Mouse (Mus musculus): ENCODE results near the gene Fdx1. TPM values are rescaled to one million over a fixed set of nuclear protein-coding genes. Genes with fewer than 3 reads are reported as not detected.

The Fdx1 gene
- total RNA-seq (2021): 100 to 1,000 TPM in 1 of 2 experiments, 10 to 100 TPM in 1; 90.9 to 113 TPM
- polyA plus RNA-seq (2012; rRNA removed): 82.0 and 84.3 TPM in 2 replicates
- long read RNA-seq, transcript Fdx1-201 (4 exons, 875 nt): major isoform, 66 of 72 reads
- long read RNA-seq, partial matches to known transcripts: 3 of 72 reads
- long read RNA-seq, other reads (novel, unspliced or antisense): 1 of 72 reads

DNA sequence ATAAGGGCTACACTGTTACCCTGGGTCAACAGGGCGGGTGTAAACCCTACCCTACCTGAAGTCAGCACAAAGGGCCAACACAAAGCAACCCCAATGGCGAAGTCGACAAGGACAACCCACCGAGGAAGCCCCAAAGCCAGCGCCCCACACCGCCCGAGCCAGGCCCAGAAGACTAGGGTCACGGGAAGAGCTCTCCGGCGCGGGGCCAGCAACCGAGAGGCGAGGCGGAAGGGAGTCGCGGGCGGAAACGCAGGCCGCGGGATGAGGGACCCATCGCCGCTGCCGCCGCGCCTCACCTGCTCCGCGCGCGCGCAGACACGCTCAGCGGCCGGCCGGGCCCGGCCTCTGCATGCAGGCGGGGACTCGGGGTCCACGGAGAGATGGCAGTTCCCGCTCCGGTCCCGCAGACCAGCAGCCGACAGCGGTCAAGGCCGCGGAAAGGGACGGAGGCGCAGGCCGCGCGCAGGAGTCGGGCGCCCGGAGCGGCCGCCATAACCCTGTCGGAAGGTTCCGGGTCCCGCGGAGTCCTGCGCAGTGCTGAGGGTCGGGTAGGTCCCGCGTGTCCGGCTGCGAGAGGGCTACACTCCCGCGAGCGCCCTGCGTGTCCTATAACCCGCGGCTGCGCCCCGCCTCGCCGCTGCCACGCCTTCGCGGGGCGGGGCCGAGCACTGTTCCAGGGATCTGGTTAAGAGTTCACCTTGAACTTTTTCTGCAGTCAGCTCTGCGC, at the start of gene Fdx1:
Gene Fdx1 (minus strand): TSS at position 582 of the 727 bp plus-strand sequence.
- H3K9ac ChIP-seq (ENCODE audit: low read depth, low read length): peak within 1 kb of the TSS; percentile 81
- H3K36me3 ChIP-seq (ENCODE audit: control insufficient read depth, insufficient read depth, low read length): peaks cover 17% of the 10 kb centered on the region
- H3K79me2 ChIP-seq (replicated peaks; ENCODE audit: control insufficient read depth, insufficient read depth, low read length): no peaks in the 10 kb centered on the region; the same call in 1 of the 2 replicates
- intact Hi-C loops (cut with DNase I): loop anchor here (5.0 kb wide), 1 partner anchor 209 kb away; no protein-coding TSS in a partner anchor
- H3K27ac ChIP-seq: peak within 1 kb of the TSS; percentile 94
- under 1% methylated on average over 80 of the region's 81 CpGs for WGBS
- peak; percentile 89 to 90 for DNase-seq
- H3K4me3 ChIP-seq: peak within 1 kb of the TSS; percentile 62
- TF ChIP-seq CTCF (IDR thresholded peaks at IDR 0.05) (no peak), EP300 (IDR thresholded peaks at IDR 0.05; ENCODE audit: insufficient read depth, low read depth, low read length) (no peak), POLR2A (IDR thresholded peaks at IDR 0.05; ENCODE audit: insufficient read depth, low read depth, low read length) (peak; percentile 73; the same call in 1 of the 2 replicates)
- no peaks in the 10 kb centered on the region for H3K27me3 ChIP-seq (ENCODE audit: control insufficient read depth, insufficient read depth, low read length)
- H3K4me1 ChIP-seq (ENCODE audit: control insufficient read depth, insufficient read depth, low read length): peaks cover 5% of the 10 kb centered on the region

DNA sequence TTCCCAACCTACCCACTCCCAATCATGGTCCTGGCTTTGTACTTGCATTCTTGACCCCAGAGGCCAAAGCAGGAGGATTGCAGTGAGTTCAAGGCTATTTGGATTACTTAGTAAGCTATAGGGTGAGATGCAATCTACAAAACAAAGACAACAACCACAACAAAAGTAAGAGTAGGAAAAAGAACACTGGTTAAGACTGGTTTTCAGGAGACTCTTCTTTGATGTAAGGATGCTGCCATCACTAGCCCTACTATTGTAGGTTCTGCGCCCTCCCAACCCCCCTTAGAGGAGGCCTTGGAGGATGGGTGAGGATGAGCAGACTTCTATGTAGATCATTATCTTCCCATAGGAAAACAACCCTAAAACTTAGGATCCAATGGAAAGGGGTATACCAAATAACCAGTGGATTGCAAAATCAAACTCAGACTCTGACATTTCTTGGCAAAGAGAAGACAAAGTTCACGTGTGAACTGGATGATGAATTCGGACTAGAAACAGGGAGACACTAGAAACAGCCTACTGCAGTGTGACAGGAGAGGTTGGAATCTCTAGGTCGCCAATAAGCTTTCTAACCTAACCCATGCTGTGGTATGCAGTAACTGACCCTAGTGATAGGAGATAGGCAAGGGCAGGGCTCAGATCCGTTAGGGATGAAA, 49.6 kb upstream of the Fdx1 start:
- H3K4me3 ChIP-seq: no peak overlapping the region
- H3K36me3 ChIP-seq (ENCODE audit: control insufficient read depth, insufficient read depth, low read length): no peaks in the 10 kb centered on the region; the same call in 1 of the 2 replicates
- H3K79me2 ChIP-seq (replicated peaks; ENCODE audit: control insufficient read depth, insufficient read depth, low read length): no peaks in the 10 kb centered on the region
- peak overlapping the region; percentile 40 for H3K27ac ChIP-seq
- no peak for TF ChIP-seq EP300 (IDR thresholded peaks at IDR 0.05; ENCODE audit: insufficient read depth, low read depth, low read length)
- no peak for TF ChIP-seq POLR2A (IDR thresholded peaks at IDR 0.05; ENCODE audit: insufficient read depth, low read depth, low read length)
- TF ChIP-seq CTCF (IDR thresholded peaks at IDR 0.05): no peak
- DNase-seq: no peak
- no peaks in the 10 kb centered on the region for H3K27me3 ChIP-seq (ENCODE audit: control insufficient read depth, insufficient read depth, low read length)
- 82% methylated on average over 5 of the region's 5 CpGs for WGBS
- no peak overlapping the region for H3K9ac ChIP-seq (ENCODE audit: low read depth, low read length)
- peaks cover 4% of the 10 kb centered on the region for H3K4me1 ChIP-seq (ENCODE audit: control insufficient read depth, insufficient read depth, low read length)
- intact Hi-C loops (cut with DNase I): loop anchor here (5.0 kb wide), 1 partner anchor 34 kb away; the partner anchor contains the start of gene Rdx

DNA sequence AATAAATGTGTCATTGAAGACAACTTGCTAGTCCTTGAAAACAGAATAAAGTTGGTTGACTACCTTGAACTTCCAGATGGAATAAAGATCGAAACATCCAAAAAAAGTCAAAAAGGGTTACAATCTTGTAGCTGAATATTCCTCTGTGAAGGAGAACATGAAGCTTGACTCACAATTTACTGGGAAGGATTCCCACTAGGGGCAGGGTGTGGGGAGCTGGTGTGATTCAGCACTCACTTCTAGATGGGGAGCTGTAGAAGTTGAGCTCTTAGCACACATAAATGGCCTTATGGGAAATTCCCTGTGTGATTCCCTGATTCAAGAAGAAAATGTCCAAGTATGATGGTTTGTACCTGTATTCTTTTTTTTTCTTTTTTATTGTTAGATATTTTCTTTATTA, 49.0 kb upstream of the Fdx1 start:
- peaks cover 4% of the 10 kb centered on the region for H3K4me1 ChIP-seq (ENCODE audit: control insufficient read depth, insufficient read depth, low read length)
- no peak overlapping the region for H3K9ac ChIP-seq (ENCODE audit: low read depth, low read length)
- no peak for DNase-seq
- H3K79me2 ChIP-seq (replicated peaks; ENCODE audit: control insufficient read depth, insufficient read depth, low read length): no peaks in the 10 kb centered on the region
- H3K36me3 ChIP-seq (ENCODE audit: control insufficient read depth, insufficient read depth, low read length): no peaks in the 10 kb centered on the region; the same call in 1 of the 2 replicates
- no peaks in the 10 kb centered on the region for H3K27me3 ChIP-seq (ENCODE audit: control insufficient read depth, insufficient read depth, low read length)
- no peak overlapping the region for H3K27ac ChIP-seq
- TF ChIP-seq CTCF (IDR thresholded peaks at IDR 0.05): no peak
- no peak for TF ChIP-seq POLR2A (IDR thresholded peaks at IDR 0.05; ENCODE audit: insufficient read depth, low read depth, low read length)
- no peak for TF ChIP-seq EP300 (IDR thresholded peaks at IDR 0.05; ENCODE audit: insufficient read depth, low read depth, low read length)
- intact Hi-C loops (cut with DNase I): loop anchor here (5.0 kb wide), 1 partner anchor 35 kb away; the partner anchor contains the start of gene Rdx
- H3K4me3 ChIP-seq: no peak overlapping the region
- WGBS: 87% methylated on average over 1 of the region's 1 CpGs

DNA sequence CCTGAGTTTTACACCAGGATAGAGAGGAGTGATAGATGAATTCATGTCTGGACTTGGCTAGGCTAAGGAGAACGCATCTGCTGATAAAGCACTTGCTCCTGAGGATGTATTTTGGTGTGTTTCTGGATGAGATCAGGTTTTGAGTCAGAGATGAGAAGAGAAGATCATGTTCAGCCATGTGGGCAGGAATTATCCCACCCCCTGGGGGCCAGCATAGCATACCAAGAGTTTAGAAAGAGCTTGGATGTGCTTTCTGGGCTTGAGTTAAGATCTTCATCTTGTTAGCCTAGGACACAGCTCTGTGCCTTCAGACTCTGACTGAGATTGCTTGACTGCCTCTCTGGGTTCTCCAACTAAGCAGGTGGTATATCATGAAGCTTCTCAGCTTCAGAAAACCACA, 45.2 kb upstream of the Fdx1 start:
- intact Hi-C loops (cut with DNase I): no loop called here
- no peak for DNase-seq
- H3K4me3 ChIP-seq: no peak overlapping the region
- no peak overlapping the region for H3K9ac ChIP-seq (ENCODE audit: low read depth, low read length)
- WGBS: 74% methylated on average over 1 of the region's 1 CpGs
- H3K79me2 ChIP-seq (replicated peaks; ENCODE audit: control insufficient read depth, insufficient read depth, low read length): no peaks in the 10 kb centered on the region
- H3K27me3 ChIP-seq (ENCODE audit: control insufficient read depth, insufficient read depth, low read length): no peaks in the 10 kb centered on the region
- peaks cover 2% of the 10 kb centered on the region; the same call in 1 of the 2 replicates for H3K4me1 ChIP-seq (ENCODE audit: control insufficient read depth, insufficient read depth, low read length)
- TF ChIP-seq POLR2A (IDR thresholded peaks at IDR 0.05; ENCODE audit: insufficient read depth, low read depth, low read length): no peak
- TF ChIP-seq EP300 (IDR thresholded peaks at IDR 0.05; ENCODE audit: insufficient read depth, low read depth, low read length): no peak
- no peak for TF ChIP-seq CTCF (IDR thresholded peaks at IDR 0.05)
- H3K36me3 ChIP-seq (ENCODE audit: control insufficient read depth, insufficient read depth, low read length): no peaks in the 10 kb centered on the region
- no peak overlapping the region for H3K27ac ChIP-seq

DNA sequence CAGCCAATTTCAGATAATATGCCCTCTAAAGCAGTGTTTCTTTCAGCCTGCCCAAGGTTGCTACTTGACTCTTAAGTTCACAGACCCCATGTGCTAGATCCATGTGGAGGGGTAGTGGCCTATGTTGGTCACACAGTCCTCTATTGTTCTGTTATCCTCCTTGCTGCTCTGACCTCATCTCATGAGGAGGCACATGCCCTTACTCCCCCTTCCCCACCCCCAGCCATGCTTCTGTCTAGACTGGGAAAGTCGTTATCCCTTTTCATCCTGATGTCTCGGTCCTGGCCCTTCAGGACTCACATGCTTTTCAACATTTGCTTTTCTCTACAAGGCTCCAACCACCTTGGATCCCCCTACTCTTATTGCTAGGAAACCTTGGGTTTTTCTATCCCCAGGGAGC, 44.0 kb upstream of the Fdx1 start:
- Histone ChIP-seq H3K27me3 (ENCODE audit: control insufficient read depth, insufficient read depth, low read length) (no peaks in the 10 kb centered on the region), H3K4me1 (ENCODE audit: control insufficient read depth, insufficient read depth, low read length) (no peaks in the 10 kb centered on the region), H3K79me2 (replicated peaks; ENCODE audit: control insufficient read depth, insufficient read depth, low read length) (no peaks in the 10 kb centered on the region), H3K36me3 (ENCODE audit: control insufficient read depth, insufficient read depth, low read length) (no peaks in the 10 kb centered on the region), H3K27ac (no peak overlapping the region), H3K4me3 (no peak overlapping the region), H3K9ac (ENCODE audit: low read depth, low read length) (no peak overlapping the region)
- intact Hi-C loops (cut with DNase I): no loop called here
- TF ChIP-seq CTCF (IDR thresholded peaks at IDR 0.05) (no peak), POLR2A (IDR thresholded peaks at IDR 0.05; ENCODE audit: insufficient read depth, low read depth, low read length) (no peak), EP300 (IDR thresholded peaks at IDR 0.05; ENCODE audit: insufficient read depth, low read depth, low read length) (no peak)
- no peak for DNase-seq
- 46% methylated on average over 2 of the region's 2 CpGs for WGBS

Data from heart, adult 2 months (tissue).